Mouse (Mus musculus) small intestine, adult 2 months (tissue): ENCODE data around the gene Cryga.

ENCODE experiments used
- CTCF ChIP-seq: fragments of 200-500 bp; IDR thresholded peaks from 2 replicates; pipeline ENCODE4 v1.5.1; 2012; ENCODE audit warnings: low read depth, mild to moderate bottlenecking, control low read depth, inconsistent platforms, low read length, moderate library complexity, mixed read lengths; ENCODE audit not compliant: insufficient replicate concordance, insufficient read length; ENCODE audit errors: extremely low read depth
- POLR2A ChIP-seq: fragments of 200-500 bp; IDR thresholded peaks from 2 replicates; pipeline ENCODE4 v1.6.1; 2012; ENCODE audit warnings: low read depth, mild to moderate bottlenecking, control low read depth, inconsistent platforms, low read length, moderate library complexity

DNA sequence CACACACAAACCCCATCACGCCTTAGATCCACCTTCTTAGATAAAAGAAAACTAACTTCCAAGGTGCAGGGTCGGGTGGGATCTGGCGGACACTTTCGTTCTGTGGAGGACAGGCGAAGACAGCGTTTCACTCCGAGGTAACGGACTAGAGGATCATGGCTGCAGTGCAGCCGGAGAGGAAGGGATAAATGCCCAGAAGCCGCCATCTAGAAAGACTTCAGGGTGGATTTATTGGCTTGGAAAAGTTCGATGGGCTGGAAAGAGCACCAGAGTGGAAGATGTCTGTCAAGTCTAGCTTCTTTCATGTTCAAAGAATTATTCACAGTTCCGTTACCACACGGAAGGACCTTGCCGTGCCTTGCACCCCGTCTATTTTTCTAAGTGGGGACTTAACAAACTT is 39.0 kb downstream of the Cryga start:
- TF ChIP-seq POLR2A: no peak
- TF ChIP-seq CTCF: no peak
